Mouse (Mus musculus): ENCODE measurements around the gene Gm49601.

GRCm38 (mm10) chr16:18631141-18631540, 4.9 kb upstream of the Gm49601 start:
- TF ChIP-seq EP300 (IDR thresholded peaks at IDR 0.05; ENCODE audit: low read depth) (no peak), CTCF (IDR thresholded peaks at IDR 0.05; ENCODE audit: low read depth) (no peak)

Measured in liver, postnatal 0 days (tissue).